Mouse (Mus musculus) midbrain, embryonic 14.5 days (tissue): ENCODE data around the gene Rtbdn. TPM values are rescaled to one million over a fixed set of nuclear protein-coding genes. Genes with fewer than 3 reads are reported as not detected.

Experiments
- ATAC-seq: fragments of 200-750 bp; cut with Nextera tagmentation; 2 replicates; pipeline ENCODE4 v1.8.0; 2017; ENCODE audit warnings: moderate number of reproducible peaks, moderate library complexity; ENCODE audit not compliant: low FRiP score, low TSS enrichment
- DNase-seq: peaks from one replicate; pipeline ENCODE4 v3.0.0-alpha.2; 2015
- H3K27ac ChIP-seq: fragments of 300-500 bp; sonication (generic); replicated peaks from 2 replicates; pipeline ENCODE4 v1.5.1; 2014; ENCODE audit warnings: mild to moderate bottlenecking, low read depth, low read length, moderate library complexity
- H3K27me3 ChIP-seq: fragments of 300-500 bp; sonication (generic); 2 replicates; pipeline ENCODE4 v1.6.1; 2014; ENCODE audit warnings: low read length, control low read depth, mixed read lengths; ENCODE audit not compliant: control insufficient read depth, insufficient read depth
- H3K36me3 ChIP-seq: fragments of 300-500 bp; sonication (generic); 2 replicates; pipeline ENCODE4 v1.6.1; 2014; ENCODE audit warnings: low read length, control low read depth; ENCODE audit not compliant: control insufficient read depth, insufficient read depth
- H3K4me1 ChIP-seq: fragments of 300-500 bp; sonication (generic); 2 replicates; pipeline ENCODE4 v1.6.1; 2014; ENCODE audit warnings: mild to moderate bottlenecking, antibody characterized with exemption, low read length, control low read depth; ENCODE audit not compliant: control insufficient read depth, insufficient read depth
- H3K4me2 ChIP-seq: fragments of 300-500 bp; sonication (generic); 2 replicates; pipeline ENCODE4 v1.6.1; 2014; ENCODE audit warnings: mild to moderate bottlenecking, low read length, moderate library complexity
- H3K4me3 ChIP-seq: fragments of 300-500 bp; sonication (generic); replicated peaks from 2 replicates; pipeline ENCODE4 v1.5.1; 2014; ENCODE audit warnings: low read depth, low read length
- H3K9ac ChIP-seq: fragments of 300-500 bp; sonication (generic); replicated peaks from 2 replicates; pipeline ENCODE4 v1.6.1; 2014; ENCODE audit warnings: mild to moderate bottlenecking, low read length, moderate library complexity
- H3K9me3 ChIP-seq: fragments of 300-500 bp; sonication (generic); 2 replicates; pipeline ENCODE4 v1.6.1; 2016; ENCODE audit warnings: low read length, control low read depth, mixed read lengths; ENCODE audit not compliant: control insufficient read depth
- WGBS: fragments of 180-500 bp; shearing (Covaris S2); extraction: QIAGEN DNeasy Blood & Tissue Kit; methylation state at CpG from one replicate; pipeline ENCODE4 v1.1.7; 2014; 5-methylcytosine and 5-hydroxymethylcytosine counted together
- polyA plus RNA-seq: library from polyadenylated mRNA; unstranded; fragments of >200 nt; fragmentation: Nextera tagmentation; extraction: Ambion mirVana; gene quantifications from 2 replicates; pipeline ENCODE4 v1.2.1, GENCODE M21; 2014

Gene Rtbdn
- polyA plus RNA-seq, 1 experiment from 2014 or later = 0.99 TPM

GRCm38 (mm10) chr8:84930582-84930981 lies 16.2 kb upstream of the Rtbdn start:
- WGBS = 91% methylated on average over 13 of the region's 13 CpGs
- ATAC-seq (no peak), DNase-seq (no peak)
- H3K4me3 ChIP-seq = no peak overlapping the region
- no peaks in the 10 kb centered on the region for H3K9me3 ChIP-seq
- H3K4me2 ChIP-seq = no peak overlapping the region
- H3K9ac ChIP-seq = no peak overlapping the region
- H3K4me1 ChIP-seq = peaks cover 24% of the 10 kb centered on the region
- H3K36me3 ChIP-seq = peaks cover 56% of the 10 kb centered on the region
- no peaks in the 10 kb centered on the region for H3K27me3 ChIP-seq
- no peak overlapping the region for H3K27ac ChIP-seq

- Histone ChIP-seq H3K9ac (no peak overlapping the region), H3K27me3 (no peaks in the 10 kb centered on the region), H3K4me1 (peaks cover 31% of the 10 kb centered on the region), H3K9me3 (no peaks in the 10 kb centered on the region), H3K36me3 (peaks cover 31% of the 10 kb centered on the region), H3K27ac (no peak overlapping the region), H3K4me2 (peak overlapping the region; percentile 90), H3K4me3 (peak overlapping the region; percentile 95)
- ATAC-seq (no peak), DNase-seq (no peak)
- WGBS = 84% methylated on average over 16 of the region's 16 CpGs
These were observed 12.8 kb upstream of the Rtbdn start for GRCm38 (mm10) chr8:84933767-84934559.

- H3K4me3 ChIP-seq = peak overlapping the region; percentile 95
- 2% methylated on average over 15 of the region's 15 CpGs for WGBS
- H3K9ac ChIP-seq = peak overlapping the region; percentile 97
- peak; percentile 95 for DNase-seq
- H3K27ac ChIP-seq = peak overlapping the region; percentile 95
- H3K4me2 ChIP-seq = peak overlapping the region; percentile 90
- peaks cover 27% of the 10 kb centered on the region for H3K4me1 ChIP-seq
- no peaks in the 10 kb centered on the region for H3K27me3 ChIP-seq
- peak; percentile 79 for ATAC-seq
- H3K9me3 ChIP-seq = no peaks in the 10 kb centered on the region
- H3K36me3 ChIP-seq = peaks cover 30% of the 10 kb centered on the region
These were observed 11.9 kb upstream of the Rtbdn start for GRCm38 (mm10) chr8:84934860-84935259.

- 4% methylated on average over 14 of the region's 14 CpGs for WGBS
- Histone ChIP-seq H3K4me1 (peaks cover 27% of the 10 kb centered on the region), H3K4me3 (peak overlapping the region; percentile 95), H3K36me3 (peaks cover 24% of the 10 kb centered on the region), H3K4me2 (peak overlapping the region; percentile 90), H3K9ac (peak overlapping the region; percentile 97), H3K9me3 (no peaks in the 10 kb centered on the region), H3K27ac (peak overlapping the region; percentile 95), H3K27me3 (no peaks in the 10 kb centered on the region)
- DNase-seq (peak; percentile 58), ATAC-seq (peak; percentile 47; the same call in 1 of the 2 replicates)
These were observed 11.3 kb upstream of the Rtbdn start for GRCm38 (mm10) chr8:84935489-84935888.

DNA sequence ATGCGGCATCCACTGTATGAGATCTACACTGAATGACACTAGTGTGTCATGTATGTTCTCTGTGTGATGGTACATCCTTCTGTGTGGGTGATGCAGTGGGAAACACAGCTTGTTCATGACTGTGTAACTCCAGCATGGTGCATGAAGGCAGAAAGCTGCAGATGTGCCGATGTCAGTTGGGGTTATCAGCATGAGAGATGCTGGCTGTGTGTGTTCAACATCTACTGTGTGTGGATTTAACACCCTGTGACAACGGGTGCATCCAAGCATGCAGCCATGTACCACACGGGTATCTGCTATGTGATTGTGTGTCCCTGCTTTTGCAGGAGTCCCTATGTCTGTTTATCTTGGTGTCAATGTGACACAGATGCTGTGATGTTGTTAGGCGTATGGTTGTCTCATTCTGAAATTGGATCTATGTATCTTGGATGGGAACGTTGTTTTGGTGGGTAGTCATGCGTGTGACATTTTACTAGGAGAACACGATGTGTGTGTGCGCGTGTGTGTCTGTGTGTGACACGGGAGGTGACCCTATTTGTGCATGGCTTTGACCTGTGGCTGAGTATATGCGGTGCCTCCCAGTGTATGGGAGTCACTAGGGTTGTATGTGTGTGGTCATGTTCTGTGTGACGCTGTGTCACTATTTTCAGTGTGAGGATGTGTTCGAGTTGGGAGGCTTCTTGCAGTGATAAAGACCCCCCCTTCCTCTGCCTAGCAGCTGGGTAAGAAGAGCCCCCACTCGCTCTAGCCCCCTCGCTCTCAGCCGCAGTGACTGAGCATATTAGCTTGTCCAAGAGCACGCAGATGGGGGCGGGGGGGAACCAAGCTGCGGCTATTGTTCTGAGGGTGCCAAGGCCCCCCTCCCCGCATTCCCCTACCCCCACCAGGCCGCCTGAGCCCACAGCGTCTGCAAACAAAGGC lies 10.5 kb upstream of the Rtbdn start:
- Histone ChIP-seq H3K4me1 (peaks cover 27% of the 10 kb centered on the region), H3K36me3 (peaks cover 18% of the 10 kb centered on the region), H3K4me2 (peak overlapping the region; percentile 90), H3K27me3 (no peaks in the 10 kb centered on the region), H3K9me3 (no peaks in the 10 kb centered on the region), H3K9ac (peak overlapping the region; percentile 97), H3K4me3 (peak overlapping the region; percentile 95), H3K27ac (peak overlapping the region; percentile 95)
- WGBS = 17% methylated on average over 23 of the region's 23 CpGs
- DNase-seq (peak; percentile 63), ATAC-seq (peak; percentile 34)

DNA sequence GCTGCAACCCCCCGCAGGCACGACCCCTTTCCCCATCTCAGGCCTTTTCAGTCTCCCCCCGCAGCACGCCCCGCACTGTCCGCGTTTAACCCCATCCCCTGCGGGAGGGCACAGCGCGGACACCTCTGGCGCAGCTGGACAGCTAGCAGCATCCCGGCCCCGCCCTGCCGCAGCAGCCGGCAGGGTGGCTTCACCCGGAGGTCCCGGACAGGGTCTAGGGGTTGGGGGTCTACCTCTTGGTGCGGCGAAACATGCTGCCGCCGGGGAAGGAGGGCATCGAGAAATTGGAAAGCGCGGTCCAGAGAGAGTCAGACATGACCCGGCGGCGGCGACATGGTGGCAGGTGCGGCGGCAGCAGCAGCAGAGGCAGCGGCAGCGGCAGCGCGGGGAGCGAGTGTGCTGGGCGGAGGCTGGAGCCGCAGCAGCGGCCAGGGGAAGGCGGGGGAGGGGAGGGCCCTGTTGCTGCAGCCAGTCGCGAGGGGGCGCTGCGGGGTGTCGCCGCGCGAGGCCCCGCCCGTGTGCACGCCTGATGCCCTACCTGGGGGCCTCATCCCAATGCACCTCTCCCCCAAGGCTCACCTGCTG lies 9.7 kb upstream of the Rtbdn start, which contains the start of gene Mast1:
Mast1 (minus strand) TSS at position 398 of the 585 bp plus-strand sequence.
- Histone ChIP-seq H3K9me3 (no peaks in the 10 kb centered on the region), H3K9ac (peak within 1 kb of the TSS; percentile 97), H3K4me1 (peaks cover 27% of the 10 kb centered on the region), H3K4me2 (peak within 1 kb of the TSS; percentile 90), H3K36me3 (peaks cover 12% of the 10 kb centered on the region), H3K27ac (peak within 1 kb of the TSS; percentile 95), H3K4me3 (peak within 1 kb of the TSS; percentile 95), H3K27me3 (no peaks in the 10 kb centered on the region)
- WGBS = under 1% methylated on average over 50 of the region's 50 CpGs
- peak; percentile 76 for ATAC-seq
- peak; percentile 93 for DNase-seq

- Histone ChIP-seq H3K36me3 (peaks cover 4% of the 10 kb centered on the region; the same call in 1 of the 2 replicates), H3K27ac (peak overlapping the region; percentile 95), H3K4me2 (peak overlapping the region; percentile 90), H3K9me3 (no peaks in the 10 kb centered on the region), H3K9ac (peak overlapping the region; percentile 97), H3K4me1 (peaks cover 27% of the 10 kb centered on the region), H3K27me3 (no peaks in the 10 kb centered on the region), H3K4me3 (peak overlapping the region; percentile 95)
- ATAC-seq (no peak), DNase-seq (no peak)
- 64% methylated on average over 13 of the region's 13 CpGs for WGBS
These were observed 8.9 kb upstream of the Rtbdn start for GRCm38 (mm10) chr8:84937620-84938485.
